Mouse (Mus musculus) liver, embryonic 14.5 days (tissue): ENCODE results near the gene Morc1.

Experiments
- CTCF ChIP-seq: IDR thresholded peaks from 2 replicates; pipeline ENCODE4 v1.5.1; 2016; ENCODE audit warnings: antibody characterized with exemption, low read depth, control low read depth
- EP300 ChIP-seq: IDR thresholded peaks from 2 replicates; pipeline ENCODE4 v1.6.1; 2016; ENCODE audit warnings: antibody characterized with exemption, low read depth

DNA sequence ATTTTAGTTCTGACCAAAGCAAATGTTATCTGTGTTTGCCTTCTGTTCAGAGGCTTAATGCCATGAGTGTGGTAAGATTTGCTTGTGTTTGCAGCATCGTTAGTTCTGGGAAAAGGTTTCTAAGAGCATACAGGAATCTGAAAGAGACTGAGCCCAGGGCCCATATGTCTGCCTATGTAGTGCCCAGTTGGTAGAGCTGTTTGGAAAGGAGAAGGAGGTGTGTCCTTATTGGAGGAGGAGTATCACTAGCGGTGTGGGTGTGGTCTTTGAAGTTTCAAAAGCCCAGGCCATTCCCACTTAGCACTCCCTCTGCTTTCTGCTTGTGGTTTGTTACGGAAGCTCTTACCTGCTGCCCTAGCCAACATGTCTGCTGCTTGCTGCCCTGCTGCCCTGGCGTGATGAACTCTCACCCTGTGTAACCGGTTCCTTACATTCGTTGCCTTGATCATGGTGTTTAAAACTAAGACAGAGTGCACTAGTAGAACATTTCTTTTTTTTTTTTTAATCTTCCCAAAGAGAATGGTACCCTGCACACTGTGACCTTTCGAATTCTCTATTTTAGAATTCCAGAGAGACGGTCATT lies 48.3 kb downstream of the Morc1 start:
- TF ChIP-seq EP300 = no peak
- no peak for TF ChIP-seq CTCF
